Mouse (Mus musculus) lung, postnatal 0 days (tissue): Measurements from ENCODE around the gene Gm37240. TPM values are rescaled to one million over a fixed set of nuclear protein-coding genes. Genes with fewer than 3 reads are reported as not detected.
A peak's percentile ranks its signal among the peaks of the same experiment; 100 is the strongest.

Experiments
- ATAC-seq: fragments of 200-750 bp; cut with Nextera tagmentation; 2 replicates; pipeline ENCODE4 v1.8.0; 2017; ENCODE audit warnings: moderate library complexity
- DNase-seq: peaks from one replicate; pipeline ENCODE4 v3.0.0-alpha.2; 2016; ENCODE audit warnings: low spot score
- H3K27ac ChIP-seq: fragments of 300-500 bp; sonication (generic); 2 replicates; pipeline ENCODE4 v1.5.1; 2014; ENCODE audit warnings: antibody characterized with exemption, mild to moderate bottlenecking, low read length, mixed read lengths
- H3K27me3 ChIP-seq: fragments of 300-500 bp; sonication (generic); replicated peaks from 2 replicates; pipeline ENCODE4 v1.6.1; 2014; ENCODE audit warnings: low read length, mixed read lengths; ENCODE audit not compliant: insufficient read depth
- H3K36me3 ChIP-seq: fragments of 300-500 bp; sonication (generic); 2 replicates; pipeline ENCODE4 v1.6.1; 2014; ENCODE audit warnings: low read length, mixed read lengths; ENCODE audit not compliant: insufficient read depth
- H3K4me1 ChIP-seq: fragments of 300-500 bp; sonication (generic); 2 replicates; pipeline ENCODE4 v1.6.1; 2014; ENCODE audit warnings: antibody characterized with exemption, low read depth, low read length, mixed read lengths; ENCODE audit not compliant: insufficient read depth
- H3K4me2 ChIP-seq: fragments of 300-500 bp; sonication (generic); replicated peaks from 2 replicates; pipeline ENCODE4 v1.6.1; 2014; ENCODE audit warnings: low read depth, mild to moderate bottlenecking, low read length, moderate library complexity, mixed read lengths
- H3K4me3 ChIP-seq: fragments of 300-500 bp; sonication (generic); 2 replicates; pipeline ENCODE4 v1.5.1; 2014; ENCODE audit warnings: low read depth, low read length
- H3K9ac ChIP-seq: fragments of 300-500 bp; sonication (generic); replicated peaks from 2 replicates; pipeline ENCODE4 v1.6.1; 2014; ENCODE audit warnings: low read depth, mild to moderate bottlenecking
- H3K9me3 ChIP-seq: fragments of 300-500 bp; sonication (generic); 2 replicates; pipeline ENCODE4 v1.6.1; 2016; ENCODE audit warnings: low read length, mixed read lengths
- CTCF ChIP-seq: IDR thresholded peaks from 2 replicates; pipeline ENCODE4 v1.5.1; 2016; ENCODE audit warnings: antibody characterized with exemption, mild to moderate bottlenecking
- EP300 ChIP-seq: IDR thresholded peaks from 2 replicates; pipeline ENCODE4 v1.6.1; 2016; ENCODE audit warnings: antibody characterized with exemption, mild to moderate bottlenecking, control low read depth
- WGBS: fragments of 180-500 bp; shearing (Covaris S2); extraction: QIAGEN DNeasy Blood & Tissue Kit; methylation state at CpG from one replicate; pipeline ENCODE4 v1.1.7; 2014; 5-methylcytosine and 5-hydroxymethylcytosine counted together
- polyA plus RNA-seq: library from polyadenylated mRNA; unstranded; fragments of >200 nt; fragmentation: Nextera tagmentation; extraction: Ambion mirVana; gene quantifications from 2 replicates; pipeline ENCODE4 v1.2.1, GENCODE M21; 2015

Gm37240 gene
- polyA plus RNA-seq, 1 experiment from 2014 or later, result 8.9 TPM

- TF ChIP-seq EP300 (no peak), CTCF (no peak)
- Histone ChIP-seq H3K27ac (no peak overlapping the region), H3K4me3 (no peak overlapping the region), H3K27me3 (no peaks in the 10 kb centered on the region), H3K9me3 (no peaks in the 10 kb centered on the region), H3K9ac (no peak overlapping the region), H3K36me3 (no peaks in the 10 kb centered on the region), H3K4me1 (0 out of 2 replicates have a peak, but pooled peaks cover 4% of the 10 kb centered on the region), H3K4me2 (no peak overlapping the region)
- no peak for DNase-seq
- no peak for ATAC-seq
- WGBS, result 86% methylated on average over 2 of the region's 2 CpGs
Measured at GRCm38 (mm10) chr3:84618627-84619026, 1268.7 kb downstream of the Gm37240 start.

DNA sequence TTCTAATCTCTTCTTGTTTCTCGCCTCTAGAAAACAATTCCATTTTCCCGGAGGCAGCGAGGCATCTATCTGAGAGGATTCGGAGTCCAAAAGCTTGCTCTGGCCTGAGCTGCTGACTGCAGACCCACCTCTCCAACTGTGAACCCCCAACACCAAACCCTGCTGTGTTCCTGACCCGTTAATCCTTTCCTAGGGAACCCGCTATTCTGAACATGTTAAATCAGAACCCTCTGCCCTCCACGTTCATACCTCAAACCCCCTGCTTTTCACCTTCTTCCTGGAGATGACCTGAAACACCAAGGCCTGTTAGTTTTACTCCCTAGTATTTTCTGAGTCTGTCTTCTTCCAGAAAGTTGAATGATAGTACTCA lies 1271.5 kb downstream of the Gm37240 start:
- 45% methylated on average over 7 of the region's 7 CpGs for WGBS
- no peak overlapping the region for H3K4me3 ChIP-seq
- no peak overlapping the region for H3K9ac ChIP-seq
- H3K4me2 ChIP-seq, result no peak overlapping the region
- H3K27me3 ChIP-seq, result no peaks in the 10 kb centered on the region
- no peaks in the 10 kb centered on the region for H3K4me1 ChIP-seq
- H3K9me3 ChIP-seq, result no peaks in the 10 kb centered on the region
- DNase-seq (no peak), ATAC-seq (no peak)
- no peak overlapping the region for H3K27ac ChIP-seq
- no peaks in the 10 kb centered on the region for H3K36me3 ChIP-seq
- TF ChIP-seq EP300 (no peak), CTCF (no peak)

- H3K4me2 ChIP-seq, result no peak overlapping the region
- no peaks in the 10 kb centered on the region for H3K27me3 ChIP-seq
- DNase-seq, result peak; percentile 90
- peak; percentile 77 for TF ChIP-seq CTCF
- TF ChIP-seq EP300, result no peak
- no peak overlapping the region for H3K4me3 ChIP-seq
- 25% methylated on average over 5 of the region's 5 CpGs for WGBS
- peak; percentile 47; the same call in 1 of the 2 replicates for ATAC-seq
- H3K9me3 ChIP-seq, result no peaks in the 10 kb centered on the region
- no peak overlapping the region for H3K27ac ChIP-seq
- no peaks in the 10 kb centered on the region for H3K4me1 ChIP-seq
- no peaks in the 10 kb centered on the region for H3K36me3 ChIP-seq
- no peak overlapping the region for H3K9ac ChIP-seq
Measured at GRCm38 (mm10) chr3:84615050-84615855, 1272.1 kb downstream of the Gm37240 start.

- no peak for DNase-seq
- no peak for TF ChIP-seq EP300
- TF ChIP-seq CTCF, result no peak
- Histone ChIP-seq H3K36me3 (no peaks in the 10 kb centered on the region), H3K4me3 (no peak overlapping the region), H3K4me1 (no peaks in the 10 kb centered on the region), H3K9me3 (no peaks in the 10 kb centered on the region), H3K27me3 (no peaks in the 10 kb centered on the region), H3K4me2 (no peak overlapping the region), H3K27ac (no peak overlapping the region), H3K9ac (no peak overlapping the region)
- 57% methylated on average over 9 of the region's 9 CpGs for WGBS
- no peak for ATAC-seq
Measured at GRCm38 (mm10) chr3:84610183-84610710, 1277.1 kb downstream of the Gm37240 start.

DNA sequence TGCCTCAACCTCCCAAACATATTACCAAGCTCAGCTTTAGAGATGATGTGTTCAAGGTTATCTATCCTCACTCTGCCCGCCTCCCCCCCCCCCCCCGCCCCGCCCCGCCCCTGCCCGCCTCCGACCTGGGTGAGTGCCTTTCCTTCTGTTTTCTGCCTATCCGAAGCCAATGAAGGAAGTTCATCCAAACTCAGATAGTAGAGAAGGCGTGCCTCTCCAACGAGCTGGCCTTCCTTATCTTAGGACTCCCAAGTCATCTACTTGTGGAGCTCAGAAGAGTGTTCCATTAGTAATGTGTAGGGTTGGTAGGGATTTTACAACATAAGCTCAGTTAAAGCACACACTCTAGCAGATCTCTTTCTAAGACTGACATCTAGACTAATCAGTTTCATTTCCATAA lies 1284.1 kb downstream of the Gm37240 start:
- WGBS, result 46% methylated on average over 5 of the region's 9 CpGs
- no peak overlapping the region for H3K4me3 ChIP-seq
- H3K4me1 ChIP-seq, result peaks cover 8% of the 10 kb centered on the region; the same call in 1 of the 2 replicates
- H3K4me2 ChIP-seq, result no peak overlapping the region
- TF ChIP-seq CTCF (no peak), EP300 (no peak)
- DNase-seq, result no peak
- H3K9ac ChIP-seq, result no peak overlapping the region
- no peak overlapping the region for H3K27ac ChIP-seq
- no peaks in the 10 kb centered on the region for H3K27me3 ChIP-seq
- H3K9me3 ChIP-seq, result no peaks in the 10 kb centered on the region
- no peak for ATAC-seq
- H3K36me3 ChIP-seq, result no peaks in the 10 kb centered on the region

DNA sequence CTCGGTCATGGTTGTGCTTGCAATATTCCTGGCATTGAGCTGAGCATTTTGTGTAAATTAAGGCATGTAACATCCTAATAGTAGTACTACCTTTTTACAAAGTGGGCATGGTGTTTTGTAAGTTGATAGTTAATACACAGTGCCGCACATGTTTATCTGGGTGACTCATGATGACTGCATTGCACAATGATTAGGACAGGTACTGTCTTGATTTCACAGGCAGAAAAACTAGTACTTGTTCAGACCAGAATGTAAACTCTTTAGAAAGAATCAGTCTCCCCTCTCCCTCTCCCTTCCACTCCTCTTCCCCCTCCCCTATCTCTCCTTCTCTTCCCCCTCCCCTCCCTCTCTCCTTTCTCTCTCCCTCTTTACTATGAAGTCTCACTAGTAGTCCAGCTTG lies 1284.6 kb downstream of the Gm37240 start:
- H3K27ac ChIP-seq, result 0 out of 2 replicates have a peak overlapping the region, but pooled peaks have one; percentile 32
- DNase-seq, result peak; percentile 29
- no peak overlapping the region for H3K4me3 ChIP-seq
- peaks cover 8% of the 10 kb centered on the region; the same call in 1 of the 2 replicates for H3K4me1 ChIP-seq
- H3K9ac ChIP-seq, result no peak overlapping the region
- H3K9me3 ChIP-seq, result no peaks in the 10 kb centered on the region
- no peak overlapping the region for H3K4me2 ChIP-seq
- no peaks in the 10 kb centered on the region for H3K27me3 ChIP-seq
- no peak for TF ChIP-seq EP300
- TF ChIP-seq CTCF, result no peak
- no peaks in the 10 kb centered on the region for H3K36me3 ChIP-seq
- 84% methylated on average over 2 of the region's 2 CpGs for WGBS
- no peak for ATAC-seq
